Mouse (Mus musculus) CD8-positive naive resting alpha-beta T cell, adult 57 days (primary cell): ENCODE results near the gene Gm9513. TPM values are rescaled to one million over a fixed set of nuclear protein-coding genes. Genes with fewer than 3 reads are reported as not detected.

Source experiments
- total RNA-seq: library from RNA; stranded (reverse); gene quantifications from one replicate; pipeline ENCODE4 v1.2.4, GENCODE M21; 2023

The Gm9513 gene
- not detected for total RNA-seq

GRCm38 (mm10) chr9:36475338-36475737 lies at the start of gene Gm9513:
Gene Gm9513 (plus strand): TSS chr9:36475638.

GRCm38 (mm10) chr9:36431584-36431983 lies 43.9 kb upstream of the Gm9513 start, which contains the start of gene Gm7257:
Gene Gm7257 (plus strand): TSS chr9:36431884.

Other genes starting within 250 kb of the Gm9513 start
- gene Gm7257, start 43.8 kb upstream of the Gm9513 start, total RNA-seq, result not detected
- not detected for gene Gm5615, start 66.3 kb downstream of the Gm9513 start, total RNA-seq
- not detected for gene Gm17689, start 107.0 kb downstream of the Gm9513 start, total RNA-seq
- gene A630095E13Rik, start 167.7 kb downstream of the Gm9513 start, total RNA-seq, result not detected
- gene Acrv1, start 217.6 kb downstream of the Gm9513 start, total RNA-seq, result not detected